Mouse (Mus musculus) embryonic fibroblast, embryonic 13.5 days (primary cell): Measurements from ENCODE around the gene Rad51b.

Experiments
- CTCF ChIP-seq: IDR thresholded peaks from 2 replicates; pipeline ENCODE4 v1.5.1; 2011; ENCODE audit warnings: mild to moderate bottlenecking, control low read depth, low read length, moderate library complexity, borderline replicate concordance; ENCODE audit not compliant: insufficient read depth
- POLR2A ChIP-seq: IDR thresholded peaks from 2 replicates; pipeline ENCODE4 v1.6.1; 2011; ENCODE audit warnings: low read depth, mild to moderate bottlenecking, control low read depth, low read length, moderate library complexity

DNA sequence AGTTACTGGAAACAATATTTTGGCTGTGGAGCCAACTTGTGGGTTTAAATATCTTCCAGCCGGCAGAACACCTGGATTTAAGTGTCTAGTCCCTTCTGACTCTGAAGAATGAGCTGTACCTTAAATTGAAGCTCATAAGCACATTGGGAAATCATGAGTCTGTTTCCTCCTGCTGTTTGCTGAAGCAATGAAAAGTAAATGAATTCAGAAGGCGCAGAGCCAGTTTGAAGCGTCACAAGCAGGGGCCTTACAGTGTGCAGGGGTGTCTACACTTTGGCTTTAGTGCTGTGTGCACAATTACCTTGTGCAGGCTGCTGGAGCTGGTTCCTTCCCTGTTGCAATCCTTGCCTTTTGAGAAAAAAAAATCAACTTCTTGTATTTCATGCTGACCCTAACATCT lies 305.6 kb downstream of the Rad51b start:
- TF ChIP-seq POLR2A = no peak
- no peak for TF ChIP-seq CTCF
